Mouse (Mus musculus): ENCODE results near the gene Crybg1. TPM values are rescaled to one million over a fixed set of nuclear protein-coding genes. Genes with fewer than 3 reads are reported as not detected.
A peak's percentile ranks its signal among the peaks of the same experiment; 100 is the strongest.

The Crybg1 gene
- total RNA-seq, 2 experiments from 2014 or later: 0.50 to 0.86 TPM

GRCm38 (mm10) chr10:44091757-44092156 is 56.9 kb downstream of the Crybg1 start:
- DNase-seq: no peak

DNA sequence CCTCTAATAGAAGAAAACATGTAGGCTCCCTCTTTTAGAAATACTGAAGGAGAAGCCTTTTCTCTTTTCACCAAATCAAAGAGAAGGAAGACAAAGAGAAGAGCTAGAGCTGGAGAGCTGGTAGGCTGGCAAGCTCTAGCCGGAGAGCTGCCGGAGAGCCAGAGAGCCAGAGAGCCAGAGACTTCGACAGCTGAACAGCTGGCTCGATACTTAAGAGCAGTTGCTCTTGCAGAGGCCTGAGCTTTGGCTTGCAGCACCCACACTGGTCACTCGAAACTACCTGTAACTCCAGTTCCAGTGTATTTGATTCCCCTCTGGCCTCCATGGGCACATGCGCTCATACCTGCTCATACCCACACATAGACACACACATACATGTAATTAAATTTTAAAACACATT is 68.3 kb downstream of the Crybg1 start:
- no peak for DNase-seq

GRCm38 (mm10) chr10:44078799-44079521 is 69.7 kb downstream of the Crybg1 start:
- no peak for DNase-seq

DNA sequence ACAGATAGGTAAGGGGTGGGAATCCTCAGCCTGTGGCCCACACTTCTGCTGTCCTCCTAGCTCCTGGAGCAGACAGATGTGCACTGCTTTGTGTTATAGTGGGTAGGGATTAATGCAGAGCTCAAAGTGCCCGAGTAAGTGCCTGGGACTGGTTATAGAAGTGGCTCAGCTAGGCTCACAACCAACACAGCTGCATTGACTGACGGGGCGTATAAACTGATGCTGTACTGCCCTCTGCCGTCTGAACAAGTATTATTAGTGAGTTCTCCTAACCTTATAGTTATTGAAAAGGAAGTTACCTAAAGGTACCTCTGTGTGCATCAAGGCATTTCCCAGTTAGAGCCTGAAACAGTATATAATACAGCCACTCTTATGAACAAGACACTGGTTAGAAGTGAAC is 77.6 kb downstream of the Crybg1 start:
- DNase-seq: peak; percentile 15 to 20

DNA sequence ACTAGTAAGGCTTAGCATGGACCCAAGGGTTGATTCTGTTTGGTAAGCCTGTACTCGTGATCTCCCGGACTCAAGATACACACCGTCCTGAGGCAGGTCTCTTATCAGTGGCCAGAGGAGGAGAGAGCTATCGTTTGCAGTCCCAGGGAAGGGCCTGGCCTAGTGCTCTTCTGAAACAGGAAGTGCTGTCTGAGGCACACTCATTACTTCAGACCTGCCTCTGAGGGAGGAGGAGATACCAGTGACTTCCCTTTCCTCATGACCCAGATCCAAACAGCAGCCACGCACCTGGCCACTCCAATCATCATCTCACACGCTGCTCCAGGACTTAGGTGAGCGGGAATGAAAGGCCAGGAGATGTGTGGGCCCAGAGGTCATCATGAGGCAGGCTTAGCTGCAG is 79.5 kb downstream of the Crybg1 start:
- DNase-seq: no peak

DNA sequence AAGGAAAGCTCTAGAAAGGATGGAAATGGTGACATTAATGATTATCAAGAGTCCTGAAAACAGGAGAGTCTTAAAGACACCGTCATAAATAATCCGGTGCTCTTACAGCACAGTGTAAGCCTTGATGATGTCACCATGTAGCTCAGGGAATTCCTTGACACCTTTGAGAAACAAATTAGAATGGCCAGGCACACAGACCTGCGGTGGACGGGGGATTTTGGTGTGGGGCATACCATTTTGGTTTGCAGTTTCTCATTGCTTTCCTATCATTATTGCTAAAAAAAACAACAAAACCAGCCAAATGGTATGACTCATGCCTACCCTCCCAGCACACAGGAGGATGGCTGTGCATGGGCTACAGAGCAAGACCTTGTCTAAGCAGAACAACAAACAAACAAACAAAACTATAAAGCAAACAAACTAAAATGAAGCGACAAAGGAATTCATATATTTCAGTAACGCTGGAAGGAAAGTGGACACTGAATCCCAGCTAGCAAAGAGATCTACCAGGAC is 82.7 kb downstream of the Crybg1 start:
- DNase-seq: no peak

DNA sequence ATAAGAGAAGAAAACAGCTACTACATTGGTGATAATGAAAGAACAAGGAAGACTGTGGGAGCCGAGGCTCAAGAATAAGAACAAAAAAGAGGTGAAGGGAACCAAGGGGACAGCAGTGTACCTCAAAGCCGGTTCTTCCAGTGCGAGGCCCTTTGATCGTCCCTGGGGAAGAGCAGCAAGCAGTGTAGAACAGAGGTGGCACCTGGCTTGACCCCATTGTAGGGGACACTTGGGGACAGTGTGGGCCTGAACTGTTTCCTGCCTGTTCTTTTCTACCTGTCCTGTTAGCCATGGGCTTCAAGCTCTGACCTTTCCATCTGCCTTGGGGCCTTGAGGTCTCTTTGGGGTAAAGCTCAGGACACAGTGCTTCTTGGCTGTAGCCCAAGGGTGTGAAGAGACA is 85.7 kb downstream of the Crybg1 start:
- no peak for DNase-seq

- no peak for DNase-seq
These were observed 97.7 kb downstream of the Crybg1 start for GRCm38 (mm10) chr10:44050913-44051312.

DNA sequence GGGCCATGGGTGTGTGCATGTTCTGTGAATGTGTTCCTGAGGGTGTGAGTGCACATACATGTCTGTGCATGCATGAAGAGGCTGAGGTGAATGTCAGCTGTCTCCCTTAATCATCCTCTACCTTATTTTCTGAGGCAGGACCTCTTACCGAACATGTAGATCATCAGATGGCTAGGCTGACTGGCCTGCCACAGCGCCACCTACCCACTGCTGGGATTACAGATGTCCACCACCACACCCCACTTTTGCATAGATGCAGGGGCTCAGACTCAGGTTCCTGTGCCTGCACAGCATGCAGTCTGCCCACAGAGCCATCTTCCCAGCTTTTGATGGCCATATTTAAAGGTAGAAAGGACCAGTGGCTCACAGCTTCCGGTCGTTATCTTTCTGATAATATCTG is 103.9 kb downstream of the Crybg1 start:
- no peak for DNase-seq

- no peak for DNase-seq
These were observed 105.0 kb downstream of the Crybg1 start for GRCm38 (mm10) chr10:44043630-44044029.

DNA sequence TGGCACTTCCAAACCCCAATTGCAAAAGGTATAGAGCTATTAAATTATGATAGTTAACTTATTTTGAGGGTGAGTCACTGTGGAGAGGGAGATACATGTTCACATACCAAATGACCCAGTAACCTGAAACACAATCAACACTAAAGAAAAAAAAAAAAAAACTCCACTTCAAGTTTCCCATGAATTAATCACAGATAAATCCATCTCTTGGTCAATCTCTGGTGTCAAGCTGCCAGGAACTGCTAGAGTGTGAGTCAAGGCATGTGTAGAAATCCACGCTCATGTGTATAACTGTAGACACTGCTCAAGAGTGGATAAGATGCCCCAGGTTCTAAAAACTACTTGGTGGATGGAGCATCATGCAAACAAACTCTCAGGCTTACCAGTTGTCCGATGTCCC is 109.5 kb downstream of the Crybg1 start:
- DNase-seq: no peak

DNA sequence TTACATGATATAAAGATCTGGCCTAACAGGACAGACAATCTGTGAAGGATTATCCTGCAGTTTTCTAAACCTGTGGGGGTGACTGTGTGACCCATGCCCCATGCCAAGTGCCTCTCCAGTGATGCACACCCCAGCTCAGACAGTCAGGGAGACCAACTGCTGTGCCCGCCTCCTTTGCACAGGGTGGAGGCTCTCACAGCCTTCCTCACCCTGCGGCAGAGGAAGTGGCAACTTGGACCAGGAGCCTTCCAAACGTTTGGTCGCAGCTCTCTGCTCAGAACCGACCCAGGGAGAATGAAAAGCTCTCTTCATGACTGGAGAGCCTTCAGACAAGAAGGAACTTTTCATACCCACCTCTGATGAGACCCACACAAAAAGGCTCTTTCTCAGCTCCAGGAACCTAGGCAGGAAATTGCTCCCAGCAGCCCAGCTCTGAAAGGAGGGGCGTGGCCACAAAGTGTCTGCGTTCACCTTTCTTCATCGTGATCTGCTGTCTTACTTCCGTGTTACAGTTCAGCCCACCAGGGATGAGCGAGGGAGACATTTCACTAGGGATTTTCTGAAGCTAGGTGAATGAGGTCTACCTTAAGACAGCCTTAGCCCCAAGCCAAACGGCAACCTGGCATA is 110.6 kb downstream of the Crybg1 start:
- DNase-seq: no peak

DNA sequence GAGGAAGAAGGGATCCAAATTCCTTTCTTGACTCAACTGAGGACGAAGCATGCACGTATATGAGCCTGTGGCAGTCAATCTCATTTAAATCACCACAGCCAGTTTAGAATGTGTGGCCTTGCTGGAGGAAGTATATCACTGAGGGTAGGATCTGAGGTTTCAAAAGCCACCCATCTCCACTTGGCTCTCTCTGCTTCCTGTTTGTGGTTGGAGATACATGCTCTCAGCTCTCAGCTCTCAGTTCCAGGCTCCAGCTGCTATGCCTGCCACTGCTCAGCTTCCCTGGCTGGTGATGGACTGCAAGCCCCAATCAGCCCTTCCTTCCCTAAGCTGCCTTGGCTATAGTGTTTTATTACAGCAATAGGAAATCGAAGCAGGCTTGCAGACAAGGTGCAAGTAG is 119.1 kb downstream of the Crybg1 start:
- no peak for DNase-seq

- no peak for DNase-seq
These were observed 121.4 kb downstream of the Crybg1 start for GRCm38 (mm10) chr10:44027226-44027625.

- DNase-seq: no peak
These were observed 122.5 kb downstream of the Crybg1 start for GRCm38 (mm10) chr10:44026105-44026504.

GRCm38 (mm10) chr10:44024705-44025104 is 123.9 kb downstream of the Crybg1 start:
- DNase-seq: no peak

- no peak for DNase-seq
These were observed 128.5 kb downstream of the Crybg1 start for GRCm38 (mm10) chr10:44020141-44020540.

DNA sequence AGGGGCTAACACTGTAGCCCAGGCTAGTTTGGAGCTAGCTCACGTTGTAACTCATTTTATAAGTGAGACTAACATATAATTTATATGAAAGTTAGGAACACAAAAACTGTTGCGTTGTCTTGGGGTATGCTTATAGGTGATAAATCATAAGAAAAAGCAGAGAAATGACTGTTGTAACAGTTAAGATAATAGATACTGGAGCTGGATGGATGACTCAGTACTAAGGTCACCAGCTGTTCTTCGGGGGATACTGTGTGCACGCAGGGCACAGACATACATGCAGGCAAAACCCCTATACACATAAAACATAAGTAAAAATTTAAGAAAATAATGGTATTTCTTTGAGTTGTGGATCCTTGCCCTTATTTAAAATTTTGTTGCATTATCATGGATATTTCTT is 130.1 kb downstream of the Crybg1 start:
- DNase-seq: no peak

DNA sequence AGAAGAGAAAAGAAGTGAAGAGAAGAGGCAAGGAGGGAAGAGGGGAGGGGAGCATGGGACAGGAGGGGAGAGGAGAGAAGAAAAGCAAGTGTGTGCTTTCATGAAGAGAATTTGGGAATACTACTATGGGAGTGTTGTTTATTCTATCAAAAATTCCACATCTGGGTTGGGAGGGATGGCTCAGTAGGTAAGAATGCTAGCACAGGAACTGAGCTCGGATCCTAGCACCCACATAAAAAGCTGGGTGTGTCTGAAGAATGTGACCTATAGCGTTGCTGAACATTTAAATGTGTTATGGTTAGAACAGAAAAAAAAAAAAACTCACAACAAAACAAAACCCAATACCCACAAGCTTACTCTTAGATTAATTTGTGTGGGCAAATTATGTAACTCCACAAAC is 133.0 kb downstream of the Crybg1 start:
- no peak for DNase-seq

DNA sequence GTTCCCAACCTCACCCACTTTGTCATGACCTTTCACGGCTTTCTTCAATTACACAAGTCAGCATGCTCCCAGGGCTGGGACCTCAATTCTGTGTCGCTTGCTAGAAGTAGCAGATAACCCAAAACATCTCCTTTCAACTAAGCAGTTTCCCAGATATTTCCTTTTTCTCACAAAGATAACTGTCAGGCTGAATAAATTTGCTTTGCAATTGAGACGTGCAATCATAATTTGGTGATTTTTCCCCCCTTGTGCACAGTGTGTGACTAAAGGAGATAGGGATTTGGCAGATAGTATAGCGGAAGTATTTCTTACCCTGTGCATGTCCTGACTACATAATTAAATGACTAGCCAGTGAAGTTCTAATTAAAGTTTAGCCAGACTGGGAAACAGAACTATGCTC is 134.8 kb downstream of the Crybg1 start:
- DNase-seq: no peak

- DNase-seq: no peak
These were observed 137.2 kb downstream of the Crybg1 start for GRCm38 (mm10) chr10:44011408-44011807.

DNA sequence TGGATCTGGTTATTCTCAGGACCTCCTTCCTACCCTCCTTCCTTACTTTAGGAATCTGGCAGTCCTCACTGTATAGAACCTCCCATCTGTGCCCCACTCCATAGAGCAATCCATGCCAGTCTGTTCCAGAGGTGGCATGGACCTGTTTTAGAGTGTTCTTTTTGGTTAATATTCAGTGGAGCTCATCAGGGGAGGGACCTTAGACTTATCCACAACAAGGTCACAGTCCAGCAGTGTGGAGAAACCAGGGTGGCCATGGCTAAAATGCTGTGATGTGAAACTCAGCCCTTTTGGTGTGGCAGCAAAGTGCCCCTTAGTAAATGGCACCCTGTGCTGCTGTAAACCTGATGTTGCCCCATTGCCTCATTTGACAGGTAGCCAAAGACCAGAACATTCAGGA is 139.8 kb downstream of the Crybg1 start:
- DNase-seq: no peak

DNA sequence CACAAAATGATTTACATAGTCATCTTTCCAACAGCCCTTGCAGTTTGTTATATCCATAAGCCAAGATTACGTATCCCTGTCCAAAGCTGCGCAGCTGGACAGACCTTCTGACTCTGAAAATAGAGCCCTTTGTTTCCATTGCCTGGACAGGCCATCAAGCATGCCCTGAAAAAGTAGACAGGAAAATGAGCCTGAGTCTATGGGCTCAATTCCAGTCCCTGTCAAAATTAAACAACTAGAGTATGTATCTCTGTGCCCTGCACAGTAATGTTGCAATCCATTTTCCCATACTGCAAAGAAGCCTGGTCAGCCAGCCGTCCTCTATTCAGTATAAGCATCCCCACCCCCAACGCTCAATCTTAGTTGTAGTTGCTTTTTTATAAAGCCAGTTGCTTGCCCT is 141.8 kb downstream of the Crybg1 start:
- no peak for DNase-seq
